Mouse (Mus musculus): Measurements from ENCODE around the gene Dkk3. TPM values are rescaled to one million over a fixed set of nuclear protein-coding genes. Genes with fewer than 3 reads are reported as not detected.

Gene Dkk3
- polyA plus RNA-seq, 1 experiment from 2014 or later: 30.2 TPM

GRCm38 (mm10) chr7:112164430-112164829 is 5.6 kb upstream of the Dkk3 start:
- H3K27ac ChIP-seq: no peak overlapping the region
- no peak for ATAC-seq (ENCODE audit: low FRiP score)
- H3K9me3 ChIP-seq (replicated peaks): no peaks in the 10 kb centered on the region
- no peak overlapping the region for H3K4me3 ChIP-seq
- no peak overlapping the region for H3K4me2 ChIP-seq (replicated peaks)
- H3K36me3 ChIP-seq: no peaks in the 10 kb centered on the region
- H3K27me3 ChIP-seq: peaks cover 3% of the 10 kb centered on the region; the same call in 1 of the 2 replicates
- WGBS: 89% methylated on average over 3 of the region's 3 CpGs
- no peaks in the 10 kb centered on the region for H3K4me1 ChIP-seq
- no peak overlapping the region for H3K9ac ChIP-seq

- Histone ChIP-seq H3K4me1 (peaks cover 20% of the 10 kb centered on the region), H3K9ac (no peak overlapping the region), H3K36me3 (no peaks in the 10 kb centered on the region), H3K27ac (no peak overlapping the region), H3K9me3 (replicated peaks) (no peaks in the 10 kb centered on the region), H3K4me3 (no peak overlapping the region), H3K27me3 (peaks cover 24% of the 10 kb centered on the region), H3K4me2 (replicated peaks) (no peak overlapping the region)
- WGBS: 28% methylated on average over 6 of the region's 6 CpGs
- no peak for ATAC-seq (ENCODE audit: low FRiP score)
Observed at GRCm38 (mm10) chr7:112159835-112160234, 978 bp upstream of the Dkk3 start.

GRCm38 (mm10) chr7:112158316-112158741 is 528 bp downstream of the Dkk3 start:
- Histone ChIP-seq H3K9ac (peak overlapping the region; percentile 67), H3K36me3 (no peaks in the 10 kb centered on the region), H3K4me3 (peak overlapping the region; percentile 48), H3K4me2 (replicated peaks) (peak overlapping the region; percentile 68), H3K27me3 (peaks cover 24% of the 10 kb centered on the region), H3K9me3 (replicated peaks) (no peaks in the 10 kb centered on the region), H3K27ac (no peak overlapping the region), H3K4me1 (peaks cover 20% of the 10 kb centered on the region)
- WGBS: under 1% methylated on average over 23 of the region's 23 CpGs
- peak; percentile 57 for ATAC-seq (ENCODE audit: low FRiP score)

GRCm38 (mm10) chr7:112157584-112158315 is 1.1 kb downstream of the Dkk3 start:
- H3K4me3 ChIP-seq: peak overlapping the region; percentile 48
- H3K9me3 ChIP-seq (replicated peaks): no peaks in the 10 kb centered on the region
- no peak overlapping the region for H3K27ac ChIP-seq
- H3K4me2 ChIP-seq (replicated peaks): peak overlapping the region; percentile 68
- ATAC-seq (ENCODE audit: low FRiP score): 0 out of 2 replicates have a peak, but pooled peaks have one; percentile 20
- no peaks in the 10 kb centered on the region for H3K36me3 ChIP-seq
- peaks cover 24% of the 10 kb centered on the region for H3K27me3 ChIP-seq
- H3K4me1 ChIP-seq: peaks cover 20% of the 10 kb centered on the region
- 9% methylated on average over 23 of the region's 23 CpGs for WGBS
- peak overlapping the region; percentile 67 for H3K9ac ChIP-seq

- Histone ChIP-seq H3K9me3 (replicated peaks) (no peaks in the 10 kb centered on the region), H3K27me3 (peaks cover 23% of the 10 kb centered on the region), H3K27ac (no peak overlapping the region), H3K9ac (no peak overlapping the region), H3K4me3 (no peak overlapping the region), H3K36me3 (no peaks in the 10 kb centered on the region), H3K4me2 (replicated peaks) (no peak overlapping the region), H3K4me1 (peaks cover 20% of the 10 kb centered on the region)
- 48% methylated on average over 1 of the region's 1 CpGs for whole genome bisulfite sequencing
- no peak for ATAC-seq (ENCODE audit: low FRiP score)
Observed at GRCm38 (mm10) chr7:112155194-112155593, 3.7 kb downstream of the Dkk3 start.

GRCm38 (mm10) chr7:112154445-112154844 is 4.4 kb downstream of the Dkk3 start:
- Histone ChIP-seq H3K27me3 (peaks cover 21% of the 10 kb centered on the region), H3K36me3 (no peaks in the 10 kb centered on the region), H3K9ac (no peak overlapping the region), H3K4me3 (no peak overlapping the region), H3K4me2 (replicated peaks) (no peak overlapping the region), H3K4me1 (peaks cover 20% of the 10 kb centered on the region), H3K9me3 (replicated peaks) (no peaks in the 10 kb centered on the region), H3K27ac (no peak overlapping the region)
- no peak for ATAC-seq (ENCODE audit: low FRiP score)
- WGBS: 77% methylated on average over 4 of the region's 4 CpGs

GRCm38 (mm10) chr7:112149113-112149512 is 9.7 kb downstream of the Dkk3 start:
- no peak overlapping the region for H3K4me3 ChIP-seq
- no peak overlapping the region for H3K4me2 ChIP-seq (replicated peaks)
- H3K4me1 ChIP-seq: peaks cover 7% of the 10 kb centered on the region
- H3K9me3 ChIP-seq (replicated peaks): no peaks in the 10 kb centered on the region
- no peak overlapping the region for H3K9ac ChIP-seq
- WGBS: 91% methylated on average over 10 of the region's 10 CpGs
- no peaks in the 10 kb centered on the region for H3K27me3 ChIP-seq
- no peaks in the 10 kb centered on the region for H3K36me3 ChIP-seq
- no peak overlapping the region for H3K27ac ChIP-seq
- no peak for ATAC-seq (ENCODE audit: low FRiP score)

GRCm38 (mm10) chr7:112147979-112148378 is 10.9 kb downstream of the Dkk3 start:
- WGBS: 67% methylated on average over 2 of the region's 2 CpGs
- Histone ChIP-seq H3K4me1 (peaks cover 17% of the 10 kb centered on the region), H3K27me3 (no peaks in the 10 kb centered on the region), H3K36me3 (no peaks in the 10 kb centered on the region), H3K4me3 (no peak overlapping the region), H3K9ac (no peak overlapping the region), H3K27ac (no peak overlapping the region), H3K4me2 (replicated peaks) (no peak overlapping the region), H3K9me3 (replicated peaks) (no peaks in the 10 kb centered on the region)
- no peak for ATAC-seq (ENCODE audit: low FRiP score)

GRCm38 (mm10) chr7:112144646-112145179 is 14.1 kb downstream of the Dkk3 start:
- H3K27ac ChIP-seq: peak overlapping the region; percentile 48; the same call in 1 of the 2 replicates
- WGBS: 55% methylated on average over 11 of the region's 11 CpGs
- no peak for ATAC-seq (ENCODE audit: low FRiP score)

GRCm38 (mm10) chr7:112143978-112144377 is 14.9 kb downstream of the Dkk3 start:
- ATAC-seq (ENCODE audit: low FRiP score): no peak; the same call in 1 of the 2 replicates
- 51% methylated on average over 4 of the region's 4 CpGs for WGBS
- Histone ChIP-seq H3K27ac (peak overlapping the region; percentile 48; the same call in 1 of the 2 replicates), H3K27me3 (no peaks in the 10 kb centered on the region), H3K36me3 (no peaks in the 10 kb centered on the region), H3K4me2 (replicated peaks) (no peak overlapping the region), H3K9me3 (replicated peaks) (no peaks in the 10 kb centered on the region), H3K4me3 (no peak overlapping the region), H3K4me1 (peaks cover 22% of the 10 kb centered on the region), H3K9ac (no peak overlapping the region)

More at GRCm38 (mm10) chr7:112144646-112145179, 14.1 kb downstream of the Dkk3 start:
- H3K4me1 ChIP-seq: peaks cover 22% of the 10 kb centered on the region
- no peak overlapping the region for H3K4me2 ChIP-seq (replicated peaks)
- no peaks in the 10 kb centered on the region for H3K27me3 ChIP-seq
- H3K9me3 ChIP-seq (replicated peaks): no peaks in the 10 kb centered on the region
- H3K4me3 ChIP-seq: no peak overlapping the region
- no peaks in the 10 kb centered on the region for H3K36me3 ChIP-seq
- no peak overlapping the region for H3K9ac ChIP-seq

- 38% methylated on average over 7 of the region's 7 CpGs for WGBS
- Histone ChIP-seq H3K4me1 (peaks cover 22% of the 10 kb centered on the region), H3K4me3 (no peak overlapping the region), H3K9ac (no peak overlapping the region), H3K27ac (no peak overlapping the region), H3K4me2 (replicated peaks) (no peak overlapping the region), H3K9me3 (replicated peaks) (no peaks in the 10 kb centered on the region), H3K36me3 (no peaks in the 10 kb centered on the region), H3K27me3 (no peaks in the 10 kb centered on the region)
- no peak for ATAC-seq (ENCODE audit: low FRiP score)
Observed at GRCm38 (mm10) chr7:112143090-112143500, 15.8 kb downstream of the Dkk3 start.

GRCm38 (mm10) chr7:112142616-112143015 is 16.2 kb downstream of the Dkk3 start:
- Histone ChIP-seq H3K36me3 (no peaks in the 10 kb centered on the region), H3K4me1 (peaks cover 22% of the 10 kb centered on the region), H3K9ac (no peak overlapping the region), H3K4me2 (replicated peaks) (no peak overlapping the region), H3K27me3 (no peaks in the 10 kb centered on the region), H3K4me3 (no peak overlapping the region), H3K27ac (no peak overlapping the region), H3K9me3 (replicated peaks) (no peaks in the 10 kb centered on the region)
- 75% methylated on average over 3 of the region's 3 CpGs for whole genome bisulfite sequencing
- ATAC-seq (ENCODE audit: low FRiP score): no peak

GRCm38 (mm10) chr7:112140725-112141124 is 18.1 kb downstream of the Dkk3 start:
- no peaks in the 10 kb centered on the region for H3K27me3 ChIP-seq
- H3K4me3 ChIP-seq: no peak overlapping the region
- no peak overlapping the region for H3K27ac ChIP-seq
- H3K4me2 ChIP-seq (replicated peaks): no peak overlapping the region
- H3K9me3 ChIP-seq (replicated peaks): no peaks in the 10 kb centered on the region
- no peak for ATAC-seq (ENCODE audit: low FRiP score)
- 84% methylated on average over 2 of the region's 2 CpGs for WGBS
- H3K36me3 ChIP-seq: no peaks in the 10 kb centered on the region
- H3K9ac ChIP-seq: no peak overlapping the region
- peaks cover 22% of the 10 kb centered on the region for H3K4me1 ChIP-seq

All from hindbrain, embryonic 12.5 days (tissue).